Mouse (Mus musculus) embryonic facial prominence, embryonic 11.5 days (tissue): Measurements from ENCODE around the gene Stam2. TPM values are rescaled to one million over a fixed set of nuclear protein-coding genes. Genes with fewer than 3 reads are reported as not detected.

Experiments used
- ATAC-seq: fragments of 200-750 bp; cut with Nextera tagmentation; replicated peaks from 2 replicates; pipeline ENCODE4 v1.8.0; 2017; ENCODE audit warnings: low read depth; ENCODE audit not compliant: insufficient number of reproducible peaks, low FRiP score, low TSS enrichment
- DNase-seq: peaks from one replicate; pipeline ENCODE4 v3.0.0-alpha.2; 2015; ENCODE audit warnings: low spot score
- H3K27ac ChIP-seq: fragments of 300-500 bp; sonication (generic); replicated peaks from 2 replicates; pipeline ENCODE4 v1.5.1; 2014; ENCODE audit warnings: mild to moderate bottlenecking, low read depth, low read length, control low read depth
- H3K27me3 ChIP-seq: fragments of 300-500 bp; sonication (generic); 2 replicates; pipeline ENCODE4 v1.6.1; 2014; ENCODE audit warnings: mild to moderate bottlenecking, low read length, moderate library complexity, mixed read lengths; ENCODE audit not compliant: control insufficient read depth, insufficient read depth
- H3K36me3 ChIP-seq: fragments of 300-500 bp; sonication (generic); replicated peaks from 2 replicates; pipeline ENCODE4 v1.6.1; 2014; ENCODE audit warnings: low read depth, mild to moderate bottlenecking, low read length, moderate library complexity, mixed read lengths; ENCODE audit not compliant: control insufficient read depth, insufficient read depth
- H3K4me1 ChIP-seq: fragments of 300-500 bp; sonication (generic); 2 replicates; pipeline ENCODE4 v1.6.1; 2014; ENCODE audit warnings: low read length, mixed read lengths; ENCODE audit not compliant: control insufficient read depth, insufficient read depth
- H3K4me2 ChIP-seq: fragments of 300-500 bp; sonication (generic); 2 replicates; pipeline ENCODE4 v1.6.1; 2014; ENCODE audit warnings: low read depth, mild to moderate bottlenecking, control low read depth, low read length, moderate library complexity
- H3K4me3 ChIP-seq: fragments of 300-500 bp; sonication (generic); 2 replicates; pipeline ENCODE4 v1.5.1; 2014; ENCODE audit warnings: low read depth, low read length, control low read depth
- H3K9ac ChIP-seq: fragments of 300-500 bp; sonication (generic); replicated peaks from 2 replicates; pipeline ENCODE4 v1.6.1; 2014; ENCODE audit warnings: mild to moderate bottlenecking, control low read depth, low read length
- H3K9me3 ChIP-seq: fragments of 300-500 bp; sonication (generic); replicated peaks from 2 replicates; pipeline ENCODE4 v1.6.1; 2016; ENCODE audit warnings: mild to moderate bottlenecking, low read length, inconsistent platforms, mixed read lengths; ENCODE audit not compliant: control insufficient read depth
- WGBS: fragments of 180-500 bp; shearing (Covaris S2); extraction: QIAGEN DNeasy Blood & Tissue Kit; methylation state at CpG from one replicate; pipeline ENCODE4 v1.1.7; 2014; 5-methylcytosine and 5-hydroxymethylcytosine counted together
- polyA plus RNA-seq: library from polyadenylated mRNA; unstranded; fragments of >200 nt; fragmentation: Nextera tagmentation; extraction: Ambion mirVana; gene quantifications from 2 replicates; pipeline ENCODE4 v1.2.1, GENCODE M21; 2014

Stam2 gene
- polyA plus RNA-seq, 1 experiment from 2014 or later: 41.8 TPM

- Histone ChIP-seq H3K4me2 (no peak overlapping the region), H3K27ac (no peak overlapping the region), H3K4me1 (no peaks in the 10 kb centered on the region), H3K27me3 (no peaks in the 10 kb centered on the region), H3K36me3 (no peaks in the 10 kb centered on the region), H3K9ac (no peak overlapping the region), H3K4me3 (no peak overlapping the region), H3K9me3 (no peaks in the 10 kb centered on the region)
- ATAC-seq (no peak), DNase-seq (peak; percentile 22)
- WGBS: 72% methylated on average over 14 of the region's 14 CpGs
Observed at GRCm38 (mm10) chr2:52763891-52764290, 21.8 kb upstream of the Stam2 start.

- Histone ChIP-seq H3K27ac (no peak overlapping the region), H3K9me3 (no peaks in the 10 kb centered on the region), H3K27me3 (no peaks in the 10 kb centered on the region), H3K4me2 (peak overlapping the region; percentile 47; the same call in 1 of the 2 replicates), H3K4me3 (no peak overlapping the region), H3K4me1 (no peaks in the 10 kb centered on the region), H3K9ac (no peak overlapping the region), H3K36me3 (no peaks in the 10 kb centered on the region)
- 13% methylated on average over 12 of the region's 12 CpGs for WGBS
- peak; percentile 86 for DNase-seq
- ATAC-seq: peak; percentile 31; the same call in 1 of the 2 replicates
Observed at GRCm38 (mm10) chr2:52763040-52763736, 21.1 kb upstream of the Stam2 start.

GRCm38 (mm10) chr2:52762529-52762928 is 20.4 kb upstream of the Stam2 start:
- no peaks in the 10 kb centered on the region for H3K27me3 ChIP-seq
- no peaks in the 10 kb centered on the region for H3K36me3 ChIP-seq
- H3K4me3 ChIP-seq: no peak overlapping the region
- H3K27ac ChIP-seq: no peak overlapping the region
- DNase-seq: no peak
- no peak overlapping the region for H3K4me2 ChIP-seq
- no peaks in the 10 kb centered on the region for H3K9me3 ChIP-seq
- no peak overlapping the region; the same call in 1 of the 2 replicates for H3K9ac ChIP-seq
- 71% methylated on average over 7 of the region's 7 CpGs for WGBS
- no peaks in the 10 kb centered on the region for H3K4me1 ChIP-seq
- no peak for ATAC-seq

GRCm38 (mm10) chr2:52758627-52759026 is 16.5 kb upstream of the Stam2 start:
- 30% methylated on average over 10 of the region's 10 CpGs for WGBS
- Histone ChIP-seq H3K4me1 (no peaks in the 10 kb centered on the region), H3K9ac (no peak overlapping the region), H3K27ac (no peak overlapping the region), H3K27me3 (no peaks in the 10 kb centered on the region), H3K4me3 (no peak overlapping the region), H3K9me3 (no peaks in the 10 kb centered on the region), H3K4me2 (no peak overlapping the region), H3K36me3 (no peaks in the 10 kb centered on the region)
- peak; percentile 76 for DNase-seq
- ATAC-seq: no peak

GRCm38 (mm10) chr2:52756691-52757090 is 14.6 kb upstream of the Stam2 start:
- no peak for ATAC-seq
- H3K4me1 ChIP-seq: no peaks in the 10 kb centered on the region
- H3K9me3 ChIP-seq: no peaks in the 10 kb centered on the region
- H3K27me3 ChIP-seq: no peaks in the 10 kb centered on the region
- H3K9ac ChIP-seq: no peak overlapping the region
- WGBS: 20% methylated on average over 3 of the region's 3 CpGs
- no peak overlapping the region for H3K4me2 ChIP-seq
- peak; percentile 45 for DNase-seq
- no peak overlapping the region for H3K4me3 ChIP-seq
- no peak overlapping the region for H3K27ac ChIP-seq
- no peaks in the 10 kb centered on the region for H3K36me3 ChIP-seq

GRCm38 (mm10) chr2:52753573-52754317 is 11.7 kb upstream of the Stam2 start:
- WGBS: 82% methylated on average over 3 of the region's 3 CpGs
- no peak for ATAC-seq

GRCm38 (mm10) chr2:52744099-52744498 is 2.0 kb upstream of the Stam2 start:
- no peaks in the 10 kb centered on the region for H3K27me3 ChIP-seq
- no peak overlapping the region for H3K4me2 ChIP-seq
- DNase-seq: no peak
- no peaks in the 10 kb centered on the region for H3K36me3 ChIP-seq
- H3K27ac ChIP-seq: no peak overlapping the region
- no peak overlapping the region for H3K9ac ChIP-seq
- no peak overlapping the region for H3K4me3 ChIP-seq
- H3K4me1 ChIP-seq: no peaks in the 10 kb centered on the region
- ATAC-seq: no peak
- no peaks in the 10 kb centered on the region for H3K9me3 ChIP-seq

More at GRCm38 (mm10) chr2:52753573-52754317, 11.7 kb upstream of the Stam2 start:
- DNase-seq: no peak
- Histone ChIP-seq H3K27ac (no peak overlapping the region), H3K36me3 (no peaks in the 10 kb centered on the region), H3K4me3 (no peak overlapping the region), H3K9me3 (no peaks in the 10 kb centered on the region), H3K4me1 (no peaks in the 10 kb centered on the region), H3K4me2 (no peak overlapping the region), H3K27me3 (no peaks in the 10 kb centered on the region), H3K9ac (no peak overlapping the region)

- H3K36me3 ChIP-seq: no peaks in the 10 kb centered on the region
- no peaks in the 10 kb centered on the region for H3K27me3 ChIP-seq
- peak overlapping the region; percentile 42 for H3K4me2 ChIP-seq
- WGBS: under 1% methylated on average over 53 of the region's 54 CpGs
- peak overlapping the region; percentile 95 for H3K9ac ChIP-seq
- H3K9me3 ChIP-seq: no peaks in the 10 kb centered on the region
- peak overlapping the region; percentile 87 for H3K4me3 ChIP-seq
- ATAC-seq (peak; percentile 88), DNase-seq (peak; percentile 78)
- peak overlapping the region; percentile 90 for H3K27ac ChIP-seq
- no peaks in the 10 kb centered on the region for H3K4me1 ChIP-seq
Observed at GRCm38 (mm10) chr2:52741681-52742255, 313 bp downstream of the Stam2 start.
